Mouse (Mus musculus) gastrocnemius, adult 8-10 months (tissue): ENCODE data around the gene Prdm15. TPM values are rescaled to one million over a fixed set of nuclear protein-coding genes. Genes with fewer than 3 reads are reported as not detected.

ENCODE experiments used
- DNase-seq, 2 experiments: peaks; one replicate each; pipeline ENCODE4 v3.0.0; 2022; ENCODE audit warnings: low spot score in 2 of 2
- total RNA-seq, 4 experiments: library from RNA; stranded (reverse); gene quantifications; 2 replicates each; pipeline ENCODE4 v1.2.4; 2022

The Prdm15 gene
- total RNA-seq, 4 experiments from 2014 or later: 6.1 to 9.7 (median 7.1) TPM

- DNase-seq: no peak
These were observed 32.1 kb downstream of the Prdm15 start for GRCm38 (mm10) chr16:97819532-97819931.

GRCm38 (mm10) chr16:97817414-97817813, 34.2 kb downstream of the Prdm15 start:
- no peak for DNase-seq

- no peak for DNase-seq
These were observed 36.4 kb downstream of the Prdm15 start for GRCm38 (mm10) chr16:97815269-97815668.

- DNase-seq: no peak
These were observed 37.6 kb downstream of the Prdm15 start for GRCm38 (mm10) chr16:97814060-97814459.

GRCm38 (mm10) chr16:97808881-97809280, 42.8 kb downstream of the Prdm15 start:
- no peak for DNase-seq

- DNase-seq: no peak
These were observed 46.0 kb downstream of the Prdm15 start for GRCm38 (mm10) chr16:97805646-97806045.

GRCm38 (mm10) chr16:97804680-97805547, 46.7 kb downstream of the Prdm15 start:
- peak; percentile 67 to 73 for DNase-seq

GRCm38 (mm10) chr16:97797950-97798869, 53.4 kb downstream of the Prdm15 start:
- DNase-seq: no peak

GRCm38 (mm10) chr16:97797212-97797611, 54.4 kb downstream of the Prdm15 start:
- no peak for DNase-seq

- DNase-seq: no peak
These were observed 57.4 kb downstream of the Prdm15 start for GRCm38 (mm10) chr16:97794256-97794655.

GRCm38 (mm10) chr16:97783057-97783456, 68.6 kb downstream of the Prdm15 start:
- no peak for DNase-seq

- peak; percentile 56 to 62 for DNase-seq
These were observed 73.2 kb downstream of the Prdm15 start for GRCm38 (mm10) chr16:97778353-97779025.

GRCm38 (mm10) chr16:97766501-97766900, 85.1 kb downstream of the Prdm15 start:
- no peak for DNase-seq

GRCm38 (mm10) chr16:97764626-97765025, 87.0 kb downstream of the Prdm15 start:
- DNase-seq: no peak

GRCm38 (mm10) chr16:97763990-97764340, 87.7 kb downstream of the Prdm15 start:
- DNase-seq: no peak

- no peak for DNase-seq
These were observed 88.3 kb downstream of the Prdm15 start, which contains the start of gene Ripk4 for GRCm38 (mm10) chr16:97763061-97763989. Ripk4 (minus strand) TSS chr16:97763787.

GRCm38 (mm10) chr16:97761782-97762181, 89.9 kb downstream of the Prdm15 start:
- DNase-seq: no peak

- DNase-seq: no peak
These were observed 92.0 kb downstream of the Prdm15 start for GRCm38 (mm10) chr16:97759681-97760080.

GRCm38 (mm10) chr16:97758288-97758687, 93.4 kb downstream of the Prdm15 start:
- DNase-seq: no peak

GRCm38 (mm10) chr16:97756460-97756859, 95.2 kb downstream of the Prdm15 start:
- no peak for DNase-seq
